Mouse (Mus musculus): Measurements from ENCODE around the gene Gm12800.

GRCm38 (mm10) chr4:101862289-101862688 is 46.6 kb upstream of the Gm12800 start:
- no peak for TF ChIP-seq CTCF (IDR thresholded peaks at IDR 0.05; ENCODE audit: extremely low read depth, insufficient read length, insufficient replicate concordance, low read depth, low read length)
- TF ChIP-seq POLR2A (IDR thresholded peaks at IDR 0.05; ENCODE audit: low read depth, low read length), result no peak
